Mouse (Mus musculus): ENCODE data around the gene Ndufs4.
"Not testable (repeated sequence)": the region's sequence is repeated elsewhere in the genome, so short reads cannot be mapped to it uniquely, and the experiment has no call there.

DNA sequence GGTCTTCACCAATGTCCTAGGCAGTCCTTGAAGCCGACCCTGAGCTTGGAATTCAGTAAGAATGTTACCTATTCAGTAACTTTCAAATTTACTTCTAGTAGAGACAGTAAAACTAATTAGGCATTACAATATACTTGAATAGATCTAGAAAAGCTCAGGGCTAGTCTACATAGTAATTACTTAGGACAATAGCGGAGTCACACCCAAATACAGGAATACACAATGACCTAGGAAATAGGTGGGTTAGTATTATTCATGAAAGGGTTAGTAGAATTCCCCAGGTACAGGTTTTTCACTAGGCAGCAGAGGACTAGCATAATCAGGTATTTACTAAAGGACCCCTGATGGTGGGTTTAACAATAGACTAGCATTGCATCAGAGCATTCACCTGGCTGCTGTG, 109.4 kb downstream of the Ndufs4 start:
- TF ChIP-seq CTCF (IDR thresholded peaks at IDR 0.05; ENCODE audit: extremely low read depth, insufficient read length, insufficient replicate concordance, low read depth, low read length); POLR2A (IDR thresholded peaks at IDR 0.05; ENCODE audit: low read depth, low read length): not testable (repeated sequence)
